Mouse (Mus musculus) neural tube, embryonic 14.5 days (tissue): ENCODE measurements around the gene Selenbp1. TPM values are rescaled to one million over a fixed set of nuclear protein-coding genes. Genes with fewer than 3 reads are reported as not detected.
A peak's percentile ranks its signal among the peaks of the same experiment; 100 is the strongest.

Experiments
- ATAC-seq: fragments of 200-750 bp; cut with Nextera tagmentation; 2 replicates; pipeline ENCODE4 v1.8.0; 2017; ENCODE audit warnings: low read depth, mild to moderate bottlenecking, moderate TSS enrichment, moderate library complexity
- H3K27ac ChIP-seq: fragments of 300-500 bp; sonication (generic); 2 replicates; pipeline ENCODE4 v1.5.1; 2014; ENCODE audit warnings: low read depth, mild to moderate bottlenecking, control low read depth, low read length, moderate library complexity, mixed read lengths
- H3K27me3 ChIP-seq: fragments of 300-500 bp; sonication (generic); 2 replicates; pipeline ENCODE4 v1.6.1; 2014; ENCODE audit warnings: low read length; ENCODE audit not compliant: control insufficient read depth, insufficient read depth
- H3K36me3 ChIP-seq: fragments of 300-500 bp; sonication (generic); 2 replicates; pipeline ENCODE4 v1.6.1; 2014; ENCODE audit warnings: low read length, mixed read lengths; ENCODE audit not compliant: control insufficient read depth, insufficient read depth
- H3K4me1 ChIP-seq: fragments of 300-500 bp; sonication (generic); 2 replicates; pipeline ENCODE4 v1.6.1; 2014; ENCODE audit warnings: low read length; ENCODE audit not compliant: control insufficient read depth, insufficient read depth
- H3K4me2 ChIP-seq: fragments of 300-500 bp; sonication (generic); 2 replicates; pipeline ENCODE4 v1.6.1; 2014; ENCODE audit warnings: mild to moderate bottlenecking, low read depth, low read length, control low read depth
- H3K4me3 ChIP-seq: fragments of 300-500 bp; sonication (generic); 2 replicates; pipeline ENCODE4 v1.5.1; 2014; ENCODE audit warnings: low read depth, low read length, control low read depth, mixed read lengths
- H3K9ac ChIP-seq: fragments of 300-500 bp; sonication (generic); replicated peaks from 2 replicates; pipeline ENCODE4 v1.6.1; 2014; ENCODE audit warnings: low read depth, mild to moderate bottlenecking, control low read depth, low read length, mixed read lengths
- H3K9me3 ChIP-seq: fragments of 300-500 bp; sonication (generic); 2 replicates; pipeline ENCODE4 v1.6.1; 2016; ENCODE audit warnings: low read length; ENCODE audit not compliant: control insufficient read depth
- WGBS: fragments of 180-500 bp; shearing (Covaris S2); extraction: QIAGEN DNeasy Blood & Tissue Kit; methylation state at CpG from one replicate; pipeline ENCODE4 v1.1.7; 2014; 5-methylcytosine and 5-hydroxymethylcytosine counted together
- polyA plus RNA-seq: library from polyadenylated mRNA; unstranded; fragments of >200 nt; fragmentation: Nextera tagmentation; extraction: Ambion mirVana; gene quantifications from 2 replicates; pipeline ENCODE4 v1.2.1, GENCODE M21; 2014

The Selenbp1 gene
- polyA plus RNA-seq, 1 experiment from 2014 or later = 11.9 TPM

DNA sequence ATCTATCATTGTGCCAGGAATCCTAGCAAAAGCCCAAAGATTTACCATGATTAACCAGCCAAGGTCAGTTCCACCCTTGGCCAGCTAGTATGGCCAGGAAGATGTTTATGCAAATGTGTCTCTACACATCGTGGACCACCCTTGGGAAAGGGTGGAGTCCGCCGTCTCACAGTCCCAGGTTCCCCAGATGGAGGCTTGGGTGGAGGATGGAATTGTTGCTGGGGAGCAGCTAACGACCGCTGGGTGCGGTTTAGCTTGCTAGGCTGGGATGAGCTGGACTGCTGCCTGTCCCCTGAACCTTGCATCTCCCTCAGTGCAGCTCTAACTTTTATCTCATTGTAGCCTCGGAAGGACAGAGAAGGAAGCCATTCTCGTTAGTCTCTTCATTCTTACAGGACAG is 27.0 kb downstream of the Selenbp1 start:
- H3K4me2 ChIP-seq = no peak overlapping the region
- no peak overlapping the region for H3K27ac ChIP-seq
- no peak overlapping the region for H3K4me3 ChIP-seq
- H3K36me3 ChIP-seq = peaks cover 28% of the 10 kb centered on the region
- peaks cover 6% of the 10 kb centered on the region; the same call in 1 of the 2 replicates for H3K4me1 ChIP-seq
- no peak for ATAC-seq
- no peaks in the 10 kb centered on the region for H3K9me3 ChIP-seq
- no peaks in the 10 kb centered on the region for H3K27me3 ChIP-seq
- WGBS = 44% methylated on average over 8 of the region's 8 CpGs
- no peak overlapping the region for H3K9ac ChIP-seq

DNA sequence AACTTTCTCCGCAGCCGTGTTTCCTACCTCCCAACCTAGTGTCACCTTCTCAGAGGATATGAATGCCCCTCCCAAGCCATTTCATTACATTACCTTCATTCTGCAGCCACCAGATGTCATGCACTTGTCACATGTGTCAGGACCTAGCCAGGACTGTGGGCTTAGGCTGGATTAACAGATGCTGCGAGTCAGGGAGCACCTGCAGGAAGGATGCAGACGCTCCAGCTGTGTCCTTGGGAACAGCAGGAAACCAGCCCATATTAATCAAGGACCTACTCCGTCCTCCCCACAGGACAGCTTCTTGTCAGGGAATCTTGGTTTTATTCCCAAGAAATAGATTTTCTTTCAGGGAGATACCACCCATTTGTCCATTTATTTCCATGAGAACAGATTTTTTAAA is 27.5 kb downstream of the Selenbp1 start:
- H3K9me3 ChIP-seq = no peaks in the 10 kb centered on the region
- no peak overlapping the region for H3K9ac ChIP-seq
- whole genome bisulfite sequencing = 45% methylated on average over 5 of the region's 5 CpGs
- H3K4me3 ChIP-seq = no peak overlapping the region
- H3K36me3 ChIP-seq = peaks cover 28% of the 10 kb centered on the region
- H3K4me2 ChIP-seq = no peak overlapping the region
- no peak for ATAC-seq
- H3K27ac ChIP-seq = no peak overlapping the region
- peaks cover 1% of the 10 kb centered on the region; the same call in 1 of the 2 replicates for H3K4me1 ChIP-seq
- no peaks in the 10 kb centered on the region for H3K27me3 ChIP-seq

DNA sequence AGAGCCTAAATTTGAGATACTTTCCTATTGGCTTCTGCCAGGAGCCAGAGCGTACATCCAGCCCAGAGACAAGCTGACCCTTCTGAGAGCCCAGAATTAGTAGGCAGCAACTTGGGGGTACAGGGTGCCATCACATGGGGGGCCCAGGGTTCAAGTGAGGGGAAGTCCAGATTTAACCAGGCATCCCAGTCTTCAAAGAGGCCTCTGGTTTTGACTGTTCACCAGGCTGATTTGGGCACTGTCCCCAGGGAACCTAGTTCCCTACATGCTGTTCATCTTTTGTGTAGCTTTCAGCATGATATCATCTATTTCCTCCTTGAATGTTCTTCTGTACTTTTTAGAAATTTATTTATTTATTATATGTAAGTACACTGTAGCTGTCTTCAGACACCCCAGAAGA is 32.1 kb downstream of the Selenbp1 start:
- H3K9ac ChIP-seq = no peak overlapping the region
- ATAC-seq = no peak

DNA sequence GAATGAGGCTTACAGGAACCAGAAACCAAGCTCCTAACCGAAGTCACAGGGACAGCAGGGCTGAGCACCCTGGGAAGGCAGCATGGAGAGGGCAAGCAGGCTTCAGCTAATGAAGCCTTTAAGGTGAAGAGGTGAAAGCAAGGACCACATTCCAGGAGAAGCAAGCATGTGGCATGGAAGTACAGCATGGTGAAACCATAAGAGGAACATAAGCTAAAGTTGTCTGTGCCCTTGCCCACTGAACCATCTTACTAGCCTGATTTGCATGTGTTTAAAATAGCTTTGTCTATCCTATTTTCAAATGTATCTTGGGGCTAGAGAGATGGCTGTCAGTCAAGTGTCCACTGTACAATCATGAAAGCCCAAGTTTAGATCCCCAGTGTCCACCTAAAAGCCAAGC is 33.0 kb downstream of the Selenbp1 start:
- 68% methylated on average over 1 of the region's 1 CpGs for WGBS
- H3K9ac ChIP-seq = no peak overlapping the region

More for the DNA sequence above, 32.1 kb downstream of the Selenbp1 start:
- Histone ChIP-seq H3K4me3 (no peak overlapping the region), H3K9me3 (no peaks in the 10 kb centered on the region), H3K4me1 (no peaks in the 10 kb centered on the region), H3K36me3 (no peaks in the 10 kb centered on the region), H3K27ac (no peak overlapping the region), H3K27me3 (no peaks in the 10 kb centered on the region), H3K4me2 (no peak overlapping the region)
- WGBS = 88% methylated on average over 1 of the region's 1 CpGs

DNA sequence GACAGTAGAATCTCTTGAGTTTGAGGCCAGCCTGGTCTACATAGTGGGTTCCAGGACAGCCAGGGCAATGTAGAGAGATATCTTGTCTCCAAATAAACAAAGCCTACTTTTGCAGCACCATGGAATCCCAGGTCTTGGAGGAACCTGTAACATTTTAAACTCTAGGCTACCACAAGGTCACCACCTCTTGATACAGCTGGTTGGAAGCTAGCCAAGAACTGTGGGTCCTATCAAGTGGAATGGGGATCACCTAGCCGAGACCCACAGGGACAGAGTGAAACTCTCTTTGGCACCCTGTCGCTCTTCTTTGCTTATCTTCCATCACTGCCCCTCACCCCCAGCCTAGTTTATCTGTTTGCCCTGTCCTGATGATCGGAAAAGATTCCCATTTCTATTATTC is 39.7 kb downstream of the Selenbp1 start:
- no peaks in the 10 kb centered on the region for H3K36me3 ChIP-seq
- 87% methylated on average over 3 of the region's 3 CpGs for WGBS
- H3K4me1 ChIP-seq = peaks cover 6% of the 10 kb centered on the region; the same call in 1 of the 2 replicates
- no peaks in the 10 kb centered on the region for H3K27me3 ChIP-seq
- H3K4me3 ChIP-seq = no peak overlapping the region
- no peak overlapping the region for H3K27ac ChIP-seq
- no peaks in the 10 kb centered on the region for H3K9me3 ChIP-seq
- H3K9ac ChIP-seq = no peak overlapping the region
- no peak for ATAC-seq
- no peak overlapping the region for H3K4me2 ChIP-seq

More for the DNA sequence above, 33.0 kb downstream of the Selenbp1 start:
- H3K4me1 ChIP-seq = no peaks in the 10 kb centered on the region
- H3K27me3 ChIP-seq = no peaks in the 10 kb centered on the region
- no peak overlapping the region for H3K4me2 ChIP-seq
- no peak overlapping the region for H3K27ac ChIP-seq
- no peak overlapping the region for H3K4me3 ChIP-seq
- ATAC-seq = no peak
- H3K9me3 ChIP-seq = no peaks in the 10 kb centered on the region
- H3K36me3 ChIP-seq = no peaks in the 10 kb centered on the region

DNA sequence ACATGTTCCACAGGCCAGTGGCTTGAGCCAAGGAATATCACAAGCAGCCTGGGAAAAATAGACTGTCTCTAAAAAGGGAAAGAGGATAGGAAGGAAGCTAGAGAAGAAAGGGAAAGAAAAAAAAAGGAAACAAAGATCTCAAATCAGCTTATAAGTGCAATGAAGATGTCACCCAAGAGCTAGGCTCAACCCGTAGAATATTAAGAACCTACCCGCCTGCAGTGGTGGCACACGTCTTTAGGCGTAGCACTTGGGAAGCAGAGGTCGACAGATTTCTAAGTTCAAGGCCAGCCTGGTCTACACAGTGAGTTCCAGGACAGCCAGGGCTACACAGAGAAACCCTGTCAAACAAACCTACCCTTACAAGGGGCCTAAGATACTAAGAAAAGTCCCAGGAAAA is 40.8 kb downstream of the Selenbp1 start:
- peaks cover 6% of the 10 kb centered on the region; the same call in 1 of the 2 replicates for H3K4me1 ChIP-seq
- no peak overlapping the region for H3K4me3 ChIP-seq
- no peaks in the 10 kb centered on the region for H3K27me3 ChIP-seq
- H3K9ac ChIP-seq = no peak overlapping the region
- H3K36me3 ChIP-seq = no peaks in the 10 kb centered on the region
- no peaks in the 10 kb centered on the region for H3K9me3 ChIP-seq
- 90% methylated on average over 5 of the region's 5 CpGs for WGBS
- H3K4me2 ChIP-seq = peak overlapping the region; percentile 77; the same call in 1 of the 2 replicates
- H3K27ac ChIP-seq = no peak overlapping the region
- no peak for ATAC-seq

DNA sequence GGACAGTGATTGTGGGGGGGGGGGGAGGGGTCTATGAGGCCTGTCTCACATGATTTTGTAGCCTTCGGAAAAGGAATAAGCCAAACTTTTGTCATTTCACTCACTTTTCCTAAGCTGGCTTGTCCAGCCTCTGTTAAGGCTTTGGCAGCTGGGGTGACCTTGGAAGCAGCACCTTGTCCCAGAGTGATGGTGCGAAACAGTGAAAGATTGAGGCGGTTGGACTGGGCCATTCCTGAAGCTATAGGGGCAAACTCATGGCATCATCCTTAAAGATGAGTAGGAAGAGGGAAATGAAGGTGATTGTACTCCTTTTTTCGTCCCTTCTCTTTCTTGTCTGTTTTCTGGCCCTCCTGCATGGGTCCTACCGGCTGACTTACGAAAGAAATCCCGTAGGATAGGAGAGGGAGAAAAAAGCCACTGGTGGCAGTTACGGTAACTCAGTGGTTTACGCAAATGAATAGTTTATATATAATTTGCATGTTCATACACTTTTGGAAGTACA is 41.2 kb downstream of the Selenbp1 start:
- Histone ChIP-seq H3K27me3 (no peaks in the 10 kb centered on the region), H3K4me2 (peak overlapping the region; percentile 77), H3K9me3 (no peaks in the 10 kb centered on the region), H3K27ac (no peak overlapping the region), H3K9ac (0 out of 2 replicates have a peak overlapping the region, but pooled peaks have one; percentile 29), H3K4me3 (peak overlapping the region; percentile 90), H3K4me1 (peaks cover 6% of the 10 kb centered on the region; the same call in 1 of the 2 replicates), H3K36me3 (no peaks in the 10 kb centered on the region)
- 20% methylated on average over 9 of the region's 9 CpGs for WGBS
- peak; percentile 47 for ATAC-seq

DNA sequence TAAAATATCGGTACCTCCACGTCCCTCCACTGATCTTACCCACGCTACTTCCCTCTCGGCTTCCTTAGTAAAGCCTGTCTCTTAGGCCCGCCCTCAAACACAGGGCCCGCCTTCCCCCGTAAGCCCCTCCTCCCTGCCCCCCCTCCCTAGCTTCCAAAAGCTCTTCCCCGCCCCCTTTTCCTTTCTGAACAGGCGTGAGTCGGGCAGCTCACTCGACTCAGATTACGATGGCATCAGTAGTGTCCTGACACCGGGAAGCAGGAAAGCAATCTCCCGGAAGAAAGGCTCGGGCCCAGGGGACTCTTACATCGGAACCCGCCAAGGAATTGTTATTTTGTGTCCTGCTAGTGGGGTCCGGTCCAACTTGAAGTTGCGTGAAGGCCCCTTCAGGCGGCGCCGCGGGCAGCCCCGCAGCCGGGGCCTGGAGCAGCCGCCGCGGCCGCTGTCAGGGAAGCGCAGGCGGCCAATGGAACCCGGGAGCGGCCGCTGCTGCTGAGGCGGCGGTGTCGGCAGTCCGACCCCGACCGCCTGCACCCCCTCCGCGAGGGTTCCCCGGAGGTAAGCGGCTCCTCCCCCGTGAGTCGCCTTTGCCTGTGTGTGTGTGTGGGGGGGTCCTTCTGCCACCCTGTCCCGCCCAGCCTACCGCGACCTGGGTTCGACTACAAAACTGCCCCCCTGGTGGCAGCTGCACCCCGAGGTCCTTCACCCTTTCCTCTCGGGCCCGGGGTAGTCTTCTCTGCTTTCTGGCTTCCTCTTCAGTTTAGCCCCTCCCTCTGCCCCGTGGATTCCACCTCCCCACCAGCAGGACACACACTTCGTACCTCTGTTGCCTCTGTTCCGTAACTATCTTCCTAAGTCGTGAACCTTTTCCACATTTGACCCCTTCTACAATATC is 41.9 kb downstream of the Selenbp1 start, which contains the start of gene Pi4kb:
Pi4kb (plus strand) TSS at position 204 of the 895 bp plus-strand sequence.
- H3K9ac ChIP-seq = peak within 1 kb of the TSS; percentile 84
- ATAC-seq = peak; percentile 96
- under 1% methylated on average over 54 of the region's 57 CpGs for WGBS
- peaks cover 6% of the 10 kb centered on the region; the same call in 1 of the 2 replicates for H3K4me1 ChIP-seq
- H3K9me3 ChIP-seq = no peaks in the 10 kb centered on the region
- peak within 1 kb of the TSS; percentile 77 for H3K4me2 ChIP-seq
- H3K27ac ChIP-seq = peak within 1 kb of the TSS; percentile 90
- H3K36me3 ChIP-seq = no peaks in the 10 kb centered on the region
- H3K27me3 ChIP-seq = no peaks in the 10 kb centered on the region
- H3K4me3 ChIP-seq = peak within 1 kb of the TSS; percentile 90

DNA sequence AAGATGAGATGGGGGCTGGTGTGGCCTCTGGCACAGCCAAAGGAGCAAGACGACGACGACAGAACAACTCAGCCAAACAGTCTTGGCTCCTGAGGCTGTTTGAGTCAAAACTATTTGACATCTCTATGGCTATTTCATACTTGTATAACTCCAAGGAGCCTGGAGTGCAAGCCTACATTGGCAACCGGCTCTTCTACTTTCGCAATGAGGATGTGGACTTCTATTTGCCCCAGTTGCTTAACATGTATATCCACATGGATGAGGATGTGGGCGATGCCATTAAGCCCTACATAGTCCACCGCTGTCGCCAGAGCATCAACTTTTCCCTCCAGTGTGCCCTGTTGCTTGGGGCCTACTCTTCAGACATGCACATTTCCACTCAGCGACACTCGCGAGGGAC is 51.5 kb downstream of the Selenbp1 start:
- Histone ChIP-seq H3K9ac (no peak overlapping the region), H3K4me3 (no peak overlapping the region), H3K9me3 (no peaks in the 10 kb centered on the region), H3K27me3 (no peaks in the 10 kb centered on the region), H3K36me3 (peaks cover 25% of the 10 kb centered on the region), H3K4me1 (peaks cover 6% of the 10 kb centered on the region), H3K4me2 (no peak overlapping the region), H3K27ac (no peak overlapping the region)
- 92% methylated on average over 11 of the region's 11 CpGs for WGBS
- no peak for ATAC-seq
